7 mouse cellular contexts compared by ENCODE assay signal in genomic region chr8:70374318-70374927, GRCm38 (mm10). TPM values are rescaled to one million over a fixed set of nuclear protein-coding genes. Genes with fewer than 3 reads are reported as not detected.
DNase-seq lines count a peak whose midpoint lies in the region; ATAC-seq lines count a peak whose summit lies in the region.

No protein-coding gene starts in this region.

- H3K4me2 ChIP-seq in hindbrain, embryonic 16.5 days (ENCODE audit: low read length): peak overlapping the region; percentile 59
- peak overlapping the region; percentile 63 for H3K4me2 ChIP-seq in liver, embryonic 13.5 days

- H3K36me3 ChIP-seq in hindbrain, embryonic 16.5 days (ENCODE audit: control insufficient read depth, insufficient read depth, low read length): peaks cover 1% of the 10 kb centered on the region; the same call in 1 of the 2 replicates
- no peaks in the 10 kb centered on the region for H3K36me3 ChIP-seq in liver, embryonic 13.5 days

- peaks cover 76% of the 10 kb centered on the region for H3K27me3 ChIP-seq in hindbrain, embryonic 16.5 days (replicated peaks; ENCODE audit: control insufficient read depth, insufficient read depth, low read length)
- H3K27me3 ChIP-seq in liver, embryonic 13.5 days: peaks cover 95% of the 10 kb centered on the region

- H3K9me3 ChIP-seq in hindbrain, embryonic 16.5 days (ENCODE audit: control insufficient read depth, low read length): peaks cover 3% of the 10 kb centered on the region; the same call in 1 of the 2 replicates
- 0 out of 2 replicates have a peak, but pooled peaks cover 6% of the 10 kb centered on the region for H3K9me3 ChIP-seq in liver, embryonic 13.5 days (replicated peaks)

- peak; percentile 67 for DNase-seq in adrenal gland, adult 8-10 months
- peak; percentile 79 to 89 for DNase-seq in cerebellum, postnatal 25 days
- DNase-seq in gastrocnemius, postnatal 10 days: peak; percentile 78
- DNase-seq in liver, embryonic 13.5 days: peak; percentile 81
- DNase-seq in naive thymus-derived CD4-positive, alpha-beta T cell, adult 2 months (ENCODE audit: low read depth): peak; percentile 55
- DNase-seq in testis, postnatal 10 days (ENCODE audit: low spot score): peak; percentile 93

- H3K9ac ChIP-seq in hindbrain, embryonic 16.5 days (ENCODE audit: low read depth, low read length): peak overlapping the region; percentile 45; the same call in 1 of the 2 replicates
- H3K9ac ChIP-seq in liver, embryonic 13.5 days: no peak overlapping the region; the same call in 1 of the 2 replicates

- peaks cover 19% of the 10 kb centered on the region; the same call in 1 of the 2 replicates for H3K4me1 ChIP-seq in hindbrain, embryonic 16.5 days (ENCODE audit: control insufficient read depth, insufficient read depth, low read depth, low read length)
- peaks cover 40% of the 10 kb centered on the region for H3K4me1 ChIP-seq in liver, embryonic 13.5 days (replicated peaks)

- no peak overlapping the region for H3K27ac ChIP-seq in hindbrain, embryonic 16.5 days (ENCODE audit: low read depth, low read length)
- H3K27ac ChIP-seq in liver, embryonic 13.5 days: no peak overlapping the region

- H3K4me3 ChIP-seq in hindbrain, embryonic 16.5 days (ENCODE audit: low read length): peak overlapping the region; percentile 37
- peak overlapping the region; percentile 47 for H3K4me3 ChIP-seq in liver, embryonic 13.5 days (replicated peaks)

- ATAC-seq in hindbrain, embryonic 16.5 days: peak; percentile 50
- ATAC-seq in liver, embryonic 13.5 days (ENCODE audit: low read depth): peak; percentile 67

- WGBS in hindbrain, embryonic 16.5 days: under 1% methylated on average over 38 of the region's 53 CpGs
- WGBS in liver, embryonic 13.5 days (ENCODE audit: insufficient replicate concordance): 1% methylated on average over 53 of the region's 53 CpGs

RNA-seq across cellular contexts. Expression of gene Comp, which starts 1.1 kb away (rescaled TPM):
- total RNA-seq in adrenal gland, adult 8-10 months (2022): under 1 TPM in 3 of 4 experiments, not detected in 1; 0.17 to 0.61 (median 0.27) TPM
- 10 to 100 TPM; 18.4 to 20.2 TPM for total RNA-seq in gastrocnemius, postnatal 10 days (2021)
- 0.58 and 2.8 TPM in 2 replicates for polyA plus RNA-seq in hindbrain, embryonic 16.5 days (2015; fragmentation: Nextera tagmentation; extraction: Ambion mirVana)
- 0.48 and 0.58 TPM in 2 replicates for polyA plus RNA-seq in liver, embryonic 13.5 days (2015; fragmentation: Nextera tagmentation; extraction: Ambion mirVana)

RNA-seq across cellular contexts. Expression of gene Upf1, which starts 21.3 kb away (rescaled TPM):
- total RNA-seq in adrenal gland, adult 8-10 months (2022): 10 to 100 TPM; 64.2 to 82.6 (median 76.1) TPM
- total RNA-seq in gastrocnemius, postnatal 10 days (2021): 10 to 100 TPM; 34.2 to 37.3 TPM
- polyA plus RNA-seq in hindbrain, embryonic 16.5 days (2015; fragmentation: Nextera tagmentation; extraction: Ambion mirVana): 7.4 and 10.1 TPM in 2 replicates
- polyA plus RNA-seq in liver, embryonic 13.5 days (2015; fragmentation: Nextera tagmentation; extraction: Ambion mirVana): 11.5 and 12.8 TPM in 2 replicates

RNA-seq across cellular contexts. Expression of gene Gdf1, which starts 44.8 kb away (rescaled TPM):
- total RNA-seq in adrenal gland, adult 8-10 months (2022): 1 to 10 TPM in 2 of 4 experiments, under 1 TPM in 2; 0.70 to 1.6 (median 1.1) TPM
- total RNA-seq in gastrocnemius, postnatal 10 days (2021): 1 to 10 TPM; 3.9 to 5.3 TPM
- 8.7 and 9.5 TPM in 2 replicates for polyA plus RNA-seq in hindbrain, embryonic 16.5 days (2015; fragmentation: Nextera tagmentation; extraction: Ambion mirVana)
- 0.17 and 0.29 TPM in 2 replicates for polyA plus RNA-seq in liver, embryonic 13.5 days (2015; fragmentation: Nextera tagmentation; extraction: Ambion mirVana)

RNA-seq across cellular contexts. Expression of gene Cers1, which starts 58.8 kb away (rescaled TPM):
- total RNA-seq in adrenal gland, adult 8-10 months (2022): 1 to 10 TPM; 2.8 to 5.3 (median 4.1) TPM
- total RNA-seq in gastrocnemius, postnatal 10 days (2021): 10 to 100 TPM; 20.0 to 23.6 TPM
- 40.0 and 44.3 TPM in 2 replicates for polyA plus RNA-seq in hindbrain, embryonic 16.5 days (2015; fragmentation: Nextera tagmentation; extraction: Ambion mirVana)
- 0.15 and 0.30 TPM in 2 replicates for polyA plus RNA-seq in liver, embryonic 13.5 days (2015; fragmentation: Nextera tagmentation; extraction: Ambion mirVana)

Comparison
In these comparisons a context has a peak if more than half of its experiments do, and no peak if none do; other contexts are left out.
1. RNA of gene Comp, which starts 1.1 kb away (total RNA-seq): 18.4 to 20.2 TPM in gastrocnemius, postnatal 10 days; 0.17 to 0.61 TPM in adrenal gland, adult 8-10 months; every median in the first group is over 10 times any median in the second.
2. Peak in every context shown above with its lines, with median percentiles within 50 percentile points of each other: DNase-seq.